Mouse (Mus musculus): ENCODE results near the gene Arpc5l.

DNA sequence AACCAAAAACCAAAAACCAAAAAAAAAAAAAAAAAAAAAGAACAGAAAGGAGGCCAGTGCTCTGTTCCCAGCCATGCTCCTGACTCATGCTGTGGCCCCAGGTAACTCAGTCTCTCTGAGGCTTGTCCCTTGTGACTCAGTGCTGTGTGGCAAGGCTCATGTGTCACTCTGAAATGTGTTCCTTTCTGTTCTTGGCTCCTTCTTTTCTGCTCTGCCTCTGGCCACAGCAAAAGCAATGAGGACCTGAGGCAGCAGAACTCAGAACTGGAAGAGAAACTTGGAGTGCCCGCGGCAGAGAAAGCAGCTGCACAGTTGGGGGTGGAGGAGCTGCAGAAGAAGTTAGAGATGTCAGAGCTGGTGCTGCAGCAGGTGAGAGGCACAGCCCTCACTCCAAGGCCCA, 31.0 kb upstream of the Arpc5l start:
- no peak for TF ChIP-seq CTCF (IDR thresholded peaks at IDR 0.05; ENCODE audit: extremely low read depth, insufficient read length, insufficient replicate concordance, low read depth, low read length)
- TF ChIP-seq POLR2A (IDR thresholded peaks at IDR 0.05; ENCODE audit: low read depth, low read length) = no peak

All from small intestine, adult 2 months (tissue).